Mouse (Mus musculus) G1E (cell line): ENCODE results near the gene Ces1a.

Experiments used
- CTCF ChIP-seq: IDR thresholded peaks from 2 replicates; pipeline ENCODE4 v1.5.1; 2012; ENCODE audit warnings: low read depth, low read length, inconsistent platforms, mixed read lengths
- TAL1 ChIP-seq: conservative IDR thresholded peaks from 2 replicates; pipeline ENCODE4 v1.6.1; 2012; ENCODE audit warnings: low read depth, low read length, inconsistent platforms, mixed read lengths

- TF ChIP-seq TAL1 (no peak), CTCF (no peak)
Measured at GRCm38 (mm10) chr8:92982491-92982890, 65.5 kb downstream of the Ces1a start.
